Mouse (Mus musculus): ENCODE results near the gene Ampd3. TPM values are rescaled to one million over a fixed set of nuclear protein-coding genes. Genes with fewer than 3 reads are reported as not detected.

The Ampd3 gene
- polyA plus RNA-seq, 1 experiment from 2014 or later: 1.9 TPM

DNA sequence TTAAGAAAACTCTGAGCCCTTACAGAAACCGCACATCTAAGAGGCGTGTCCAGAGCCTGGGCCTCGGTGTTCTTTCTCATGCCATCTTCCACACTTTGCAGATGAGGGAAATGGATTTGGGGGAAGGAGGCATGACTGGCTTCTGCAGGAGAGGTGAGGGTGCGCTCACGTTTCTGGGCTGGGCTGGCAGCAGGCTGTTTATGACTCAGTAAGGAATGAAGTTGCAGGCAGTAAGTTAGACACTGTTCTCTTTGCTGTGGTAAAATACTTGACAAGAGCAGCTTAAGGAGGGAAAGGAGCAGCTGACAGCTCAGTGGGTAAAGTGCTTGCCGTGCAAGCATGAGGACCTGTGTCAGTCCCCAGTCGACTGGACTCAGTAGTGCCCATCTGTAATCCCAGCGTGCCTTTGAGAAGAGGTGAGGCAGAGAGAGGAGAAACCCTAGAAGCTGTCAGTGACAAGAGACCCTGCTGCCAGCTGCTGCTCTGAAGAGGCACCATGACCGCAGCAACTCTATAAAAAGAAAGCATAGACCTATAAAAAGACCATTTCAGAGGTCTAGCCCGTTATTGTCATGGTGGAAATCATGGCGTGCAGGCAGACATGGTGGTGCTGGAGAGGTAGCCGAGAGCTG is 35.9 kb upstream of the Ampd3 start:
- no peak overlapping the region for H3K4me3 ChIP-seq (ENCODE audit: low read depth, low read length)
- H3K9ac ChIP-seq (ENCODE audit: low read length): no peak overlapping the region
- ATAC-seq (replicated peaks; ENCODE audit: low FRiP score, low TSS enrichment, low read depth) (no peak), DNase-seq (ENCODE audit: low spot score) (no peak)
- no peaks in the 10 kb centered on the region for H3K27me3 ChIP-seq (replicated peaks; ENCODE audit: control insufficient read depth, insufficient read depth, low read length)
- peaks cover 5% of the 10 kb centered on the region for H3K4me1 ChIP-seq (replicated peaks; ENCODE audit: control insufficient read depth, insufficient read depth, low read length)
- H3K9me3 ChIP-seq (ENCODE audit: control insufficient read depth, low read length): no peaks in the 10 kb centered on the region
- no peak overlapping the region for H3K4me2 ChIP-seq (ENCODE audit: low read length)
- H3K27ac ChIP-seq (ENCODE audit: low read depth): no peak overlapping the region
- H3K36me3 ChIP-seq (ENCODE audit: control insufficient read depth, insufficient read depth, low read length): no peaks in the 10 kb centered on the region
- WGBS: 78% methylated on average over 12 of the region's 12 CpGs

DNA sequence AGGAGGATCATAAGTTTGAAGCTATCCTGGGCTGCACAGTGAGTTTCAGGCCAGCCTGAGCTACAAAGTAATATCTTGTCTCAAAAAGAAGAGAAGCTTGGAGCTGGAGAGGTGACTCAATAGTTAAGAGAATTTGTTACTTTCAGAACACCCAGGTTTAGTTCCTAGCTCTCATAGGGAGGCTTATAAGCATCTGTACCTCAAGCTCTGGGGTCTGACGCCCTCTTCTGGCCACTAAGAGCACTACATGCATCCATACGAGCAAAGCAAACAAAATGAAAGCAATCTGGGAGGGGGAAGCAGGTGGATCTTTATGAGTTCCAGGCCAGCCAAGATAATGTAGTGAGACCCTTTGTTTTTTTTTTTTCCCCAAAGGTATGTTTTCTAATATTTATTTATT is 31.1 kb upstream of the Ampd3 start:
- DNase-seq (ENCODE audit: low spot score) (no peak), ATAC-seq (replicated peaks; ENCODE audit: low FRiP score, low TSS enrichment, low read depth) (no peak)
- H3K4me3 ChIP-seq (ENCODE audit: low read depth, low read length): no peak overlapping the region
- 44% methylated on average over 2 of the region's 2 CpGs for WGBS
- no peak overlapping the region for H3K4me2 ChIP-seq (ENCODE audit: low read length)
- H3K36me3 ChIP-seq (ENCODE audit: control insufficient read depth, insufficient read depth, low read length): no peaks in the 10 kb centered on the region
- no peaks in the 10 kb centered on the region for H3K9me3 ChIP-seq (ENCODE audit: control insufficient read depth, low read length)
- no peak overlapping the region for H3K9ac ChIP-seq (ENCODE audit: low read length)
- H3K4me1 ChIP-seq (replicated peaks; ENCODE audit: control insufficient read depth, insufficient read depth, low read length): no peaks in the 10 kb centered on the region
- no peak overlapping the region for H3K27ac ChIP-seq (ENCODE audit: low read depth)
- no peaks in the 10 kb centered on the region for H3K27me3 ChIP-seq (replicated peaks; ENCODE audit: control insufficient read depth, insufficient read depth, low read length)

DNA sequence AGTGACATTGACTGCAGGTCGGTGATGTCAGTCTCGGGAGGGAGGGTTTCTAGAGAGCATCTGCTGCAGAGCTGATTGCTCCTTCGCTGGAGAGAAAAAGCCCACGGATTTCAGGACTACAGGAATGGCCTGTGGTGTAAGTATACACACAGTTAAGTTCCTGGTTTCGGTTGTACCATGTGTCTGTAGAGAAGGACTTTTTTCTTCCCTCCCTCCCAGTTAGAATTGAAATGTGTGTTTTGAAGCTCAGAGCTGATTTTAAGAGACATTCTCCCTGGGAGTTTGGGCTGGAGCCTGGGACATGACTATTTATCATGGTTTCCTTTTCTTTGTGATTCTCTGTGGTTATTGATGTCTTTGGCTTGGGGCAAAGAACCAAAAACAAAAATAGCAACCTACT is 28.2 kb upstream of the Ampd3 start:
- Histone ChIP-seq H3K27ac (ENCODE audit: low read depth) (no peak overlapping the region), H3K9ac (ENCODE audit: low read length) (no peak overlapping the region), H3K4me2 (ENCODE audit: low read length) (no peak overlapping the region), H3K4me3 (ENCODE audit: low read depth, low read length) (no peak overlapping the region), H3K4me1 (replicated peaks; ENCODE audit: control insufficient read depth, insufficient read depth, low read length) (no peaks in the 10 kb centered on the region), H3K27me3 (replicated peaks; ENCODE audit: control insufficient read depth, insufficient read depth, low read length) (no peaks in the 10 kb centered on the region), H3K36me3 (ENCODE audit: control insufficient read depth, insufficient read depth, low read length) (no peaks in the 10 kb centered on the region), H3K9me3 (ENCODE audit: control insufficient read depth, low read length) (no peaks in the 10 kb centered on the region)
- WGBS: 44% methylated on average over 5 of the region's 5 CpGs
- ATAC-seq (replicated peaks; ENCODE audit: low FRiP score, low TSS enrichment, low read depth) (no peak), DNase-seq (ENCODE audit: low spot score) (no peak)

DNA sequence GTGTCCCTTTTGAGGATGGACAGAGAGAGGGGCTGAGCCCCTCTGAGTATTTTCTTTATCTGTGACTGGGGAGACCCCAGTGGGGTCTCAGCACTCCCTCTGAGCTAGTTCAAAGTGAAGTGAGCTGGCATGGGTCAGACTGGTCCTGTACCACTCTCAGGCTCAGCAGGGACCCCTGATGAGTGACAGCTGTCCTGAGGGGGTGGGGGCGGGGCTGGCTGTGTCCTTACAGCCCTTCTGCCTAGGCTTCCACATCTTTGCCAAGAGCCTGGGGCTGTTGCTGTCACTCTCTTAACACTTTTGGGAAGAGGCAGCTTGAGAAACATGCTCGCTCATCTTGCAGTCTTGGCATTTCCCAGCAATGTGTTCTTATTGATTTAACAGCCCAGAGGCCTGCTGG is 27.8 kb upstream of the Ampd3 start:
- Histone ChIP-seq H3K27me3 (replicated peaks; ENCODE audit: control insufficient read depth, insufficient read depth, low read length) (no peaks in the 10 kb centered on the region), H3K9me3 (ENCODE audit: control insufficient read depth, low read length) (no peaks in the 10 kb centered on the region), H3K4me2 (ENCODE audit: low read length) (no peak overlapping the region), H3K27ac (ENCODE audit: low read depth) (no peak overlapping the region), H3K9ac (ENCODE audit: low read length) (no peak overlapping the region), H3K4me1 (replicated peaks; ENCODE audit: control insufficient read depth, insufficient read depth, low read length) (no peaks in the 10 kb centered on the region), H3K4me3 (ENCODE audit: low read depth, low read length) (no peak overlapping the region), H3K36me3 (ENCODE audit: control insufficient read depth, insufficient read depth, low read length) (no peaks in the 10 kb centered on the region)
- ATAC-seq (replicated peaks; ENCODE audit: low FRiP score, low TSS enrichment, low read depth): no peak
- 52% methylated on average over 2 of the region's 2 CpGs for WGBS
- no peak for DNase-seq (ENCODE audit: low spot score)

DNA sequence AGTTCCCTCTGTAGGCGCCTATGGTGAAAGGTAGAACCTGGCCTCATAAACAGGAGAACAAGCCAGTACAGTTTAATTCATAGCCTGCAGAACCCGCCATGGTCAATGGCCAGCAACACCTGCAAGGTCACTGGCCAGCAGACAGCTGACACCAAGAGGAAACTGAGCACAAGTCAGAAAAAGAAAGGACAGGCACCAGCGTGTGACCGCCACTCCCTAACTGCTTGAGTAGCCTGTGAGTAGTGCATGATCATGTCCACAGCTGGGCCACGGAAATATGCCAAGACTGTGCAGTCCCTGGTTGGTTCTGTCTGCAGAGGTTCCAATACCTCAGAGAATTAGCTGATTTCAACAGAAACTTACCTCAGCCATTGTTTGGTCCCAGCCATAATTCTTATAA is 26.0 kb upstream of the Ampd3 start:
- no peak for ATAC-seq (replicated peaks; ENCODE audit: low FRiP score, low TSS enrichment, low read depth)
- Histone ChIP-seq H3K4me1 (replicated peaks; ENCODE audit: control insufficient read depth, insufficient read depth, low read length) (no peaks in the 10 kb centered on the region), H3K27me3 (replicated peaks; ENCODE audit: control insufficient read depth, insufficient read depth, low read length) (no peaks in the 10 kb centered on the region), H3K4me3 (ENCODE audit: low read depth, low read length) (no peak overlapping the region), H3K36me3 (ENCODE audit: control insufficient read depth, insufficient read depth, low read length) (no peaks in the 10 kb centered on the region), H3K4me2 (ENCODE audit: low read length) (no peak overlapping the region), H3K27ac (ENCODE audit: low read depth) (no peak overlapping the region), H3K9me3 (ENCODE audit: control insufficient read depth, low read length) (no peaks in the 10 kb centered on the region), H3K9ac (ENCODE audit: low read length) (no peak overlapping the region)
- DNase-seq (ENCODE audit: low spot score): no peak
- WGBS: 81% methylated on average over 5 of the region's 5 CpGs

DNA sequence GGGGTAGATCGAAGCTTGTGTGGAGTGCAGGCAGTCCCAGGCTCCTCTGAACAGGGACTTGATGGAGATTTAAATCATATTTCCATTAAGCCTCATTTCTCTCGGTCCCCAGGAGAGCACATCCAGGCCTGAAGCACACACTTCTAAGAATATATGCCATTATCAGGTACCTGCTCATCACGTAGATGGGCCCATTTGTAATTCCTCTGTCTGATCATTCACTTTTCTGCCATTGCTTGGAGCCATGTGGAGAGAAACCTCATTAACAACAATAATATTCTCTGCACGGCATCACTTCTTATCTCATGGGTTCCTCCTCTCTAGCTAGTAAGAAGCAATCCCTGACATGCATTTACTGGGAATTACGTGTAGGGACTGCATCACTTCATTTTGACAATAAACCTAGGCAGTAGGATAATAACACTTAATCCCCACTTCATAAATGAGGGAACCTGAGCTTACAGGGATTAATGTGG is 21.9 kb upstream of the Ampd3 start:
- H3K4me1 ChIP-seq (replicated peaks; ENCODE audit: control insufficient read depth, insufficient read depth, low read length): no peaks in the 10 kb centered on the region
- H3K4me3 ChIP-seq (ENCODE audit: low read depth, low read length): no peak overlapping the region
- H3K27ac ChIP-seq (ENCODE audit: low read depth): no peak overlapping the region
- no peak overlapping the region for H3K9ac ChIP-seq (ENCODE audit: low read length)
- DNase-seq (ENCODE audit: low spot score) (no peak), ATAC-seq (replicated peaks; ENCODE audit: low FRiP score, low TSS enrichment, low read depth) (no peak)
- no peaks in the 10 kb centered on the region for H3K36me3 ChIP-seq (ENCODE audit: control insufficient read depth, insufficient read depth, low read length)
- H3K4me2 ChIP-seq (ENCODE audit: low read length): no peak overlapping the region
- 78% methylated on average over 5 of the region's 5 CpGs for WGBS
- H3K9me3 ChIP-seq (ENCODE audit: control insufficient read depth, low read length): no peaks in the 10 kb centered on the region
- H3K27me3 ChIP-seq (replicated peaks; ENCODE audit: control insufficient read depth, insufficient read depth, low read length): no peaks in the 10 kb centered on the region

DNA sequence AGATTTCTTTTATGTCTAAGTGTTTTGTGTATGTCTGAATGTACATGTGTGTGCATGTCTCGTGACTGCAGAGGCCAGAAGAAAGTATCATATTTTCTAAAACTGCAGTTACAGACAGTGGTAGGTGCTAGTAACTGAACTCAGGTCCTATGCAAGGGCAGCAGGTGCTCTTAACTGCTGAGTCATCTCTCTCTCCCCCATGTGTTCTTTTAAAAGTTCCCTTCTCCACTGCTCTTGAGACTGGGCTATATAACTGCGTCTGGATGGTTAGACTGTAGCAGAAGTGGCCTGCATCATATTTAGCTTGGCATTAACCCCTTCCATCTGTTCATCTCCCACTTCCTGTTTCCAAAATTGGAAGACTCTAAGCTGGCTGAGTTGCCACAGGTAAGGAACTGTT is 21.2 kb upstream of the Ampd3 start:
- Histone ChIP-seq H3K27me3 (replicated peaks; ENCODE audit: control insufficient read depth, insufficient read depth, low read length) (no peaks in the 10 kb centered on the region), H3K4me1 (replicated peaks; ENCODE audit: control insufficient read depth, insufficient read depth, low read length) (no peaks in the 10 kb centered on the region), H3K9ac (ENCODE audit: low read length) (no peak overlapping the region), H3K4me3 (ENCODE audit: low read depth, low read length) (no peak overlapping the region), H3K36me3 (ENCODE audit: control insufficient read depth, insufficient read depth, low read length) (no peaks in the 10 kb centered on the region), H3K27ac (ENCODE audit: low read depth) (no peak overlapping the region), H3K9me3 (ENCODE audit: control insufficient read depth, low read length) (no peaks in the 10 kb centered on the region), H3K4me2 (ENCODE audit: low read length) (no peak overlapping the region)
- DNase-seq (ENCODE audit: low spot score): no peak
- ATAC-seq (replicated peaks; ENCODE audit: low FRiP score, low TSS enrichment, low read depth): no peak
- 48% methylated on average over 2 of the region's 2 CpGs for WGBS

GRCm38 (mm10) chr7:110750834-110751233 is 17.2 kb upstream of the Ampd3 start:
- Histone ChIP-seq H3K9ac (ENCODE audit: low read length) (no peak overlapping the region), H3K4me3 (ENCODE audit: low read depth, low read length) (no peak overlapping the region), H3K4me2 (ENCODE audit: low read length) (no peak overlapping the region), H3K36me3 (ENCODE audit: control insufficient read depth, insufficient read depth, low read length) (no peaks in the 10 kb centered on the region), H3K27me3 (replicated peaks; ENCODE audit: control insufficient read depth, insufficient read depth, low read length) (no peaks in the 10 kb centered on the region), H3K9me3 (ENCODE audit: control insufficient read depth, low read length) (no peaks in the 10 kb centered on the region), H3K4me1 (replicated peaks; ENCODE audit: control insufficient read depth, insufficient read depth, low read length) (no peaks in the 10 kb centered on the region), H3K27ac (ENCODE audit: low read depth) (no peak overlapping the region)
- 49% methylated on average over 4 of the region's 4 CpGs for whole genome bisulfite sequencing
- no peak for DNase-seq (ENCODE audit: low spot score)
- ATAC-seq (replicated peaks; ENCODE audit: low FRiP score, low TSS enrichment, low read depth): no peak

DNA sequence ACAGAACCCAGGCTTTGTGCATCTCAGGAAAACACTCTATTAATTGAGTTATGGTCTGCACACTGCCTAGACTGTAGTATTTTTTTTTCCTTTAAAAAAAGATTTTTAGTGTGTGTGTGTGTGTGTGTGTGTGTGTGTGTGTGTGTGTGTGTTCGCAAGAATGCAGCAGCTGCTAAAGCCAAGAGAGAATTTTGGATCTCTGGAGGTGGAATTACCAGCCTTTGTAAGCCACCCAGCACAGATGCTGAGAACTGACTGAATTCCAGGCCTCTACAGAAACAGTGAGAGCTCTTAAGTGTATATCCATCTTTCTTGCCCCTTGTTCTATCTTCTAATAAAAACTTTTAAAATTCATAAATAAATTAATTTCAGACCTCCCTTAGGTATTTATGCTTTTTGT is 16.4 kb upstream of the Ampd3 start:
- WGBS: 73% methylated on average over 1 of the region's 1 CpGs
- no peaks in the 10 kb centered on the region for H3K9me3 ChIP-seq (ENCODE audit: control insufficient read depth, low read length)
- no peak overlapping the region for H3K9ac ChIP-seq (ENCODE audit: low read length)
- DNase-seq (ENCODE audit: low spot score) (no peak), ATAC-seq (replicated peaks; ENCODE audit: low FRiP score, low TSS enrichment, low read depth) (no peak)
- no peaks in the 10 kb centered on the region for H3K27me3 ChIP-seq (replicated peaks; ENCODE audit: control insufficient read depth, insufficient read depth, low read length)
- H3K4me1 ChIP-seq (replicated peaks; ENCODE audit: control insufficient read depth, insufficient read depth, low read length): no peaks in the 10 kb centered on the region
- H3K4me2 ChIP-seq (ENCODE audit: low read length): no peak overlapping the region
- H3K4me3 ChIP-seq (ENCODE audit: low read depth, low read length): no peak overlapping the region
- no peaks in the 10 kb centered on the region for H3K36me3 ChIP-seq (ENCODE audit: control insufficient read depth, insufficient read depth, low read length)
- H3K27ac ChIP-seq (ENCODE audit: low read depth): no peak overlapping the region
